Mouse (Mus musculus) stomach, embryonic 15.5 days (tissue): ENCODE measurements around the gene Wrb. TPM values are rescaled to one million over a fixed set of nuclear protein-coding genes. Genes with fewer than 3 reads are reported as not detected.

Source experiments
- ATAC-seq: fragments of 200-750 bp; cut with Nextera tagmentation; 2 replicates; pipeline ENCODE4 v1.8.0; 2017; ENCODE audit warnings: low read depth, moderate number of reproducible peaks, moderate TSS enrichment; ENCODE audit not compliant: insufficient read depth, low FRiP score
- H3K27ac ChIP-seq: fragments of 300-500 bp; sonication (generic); 2 replicates; pipeline ENCODE4 v1.5.1; 2015; ENCODE audit warnings: mild to moderate bottlenecking, inconsistent platforms
- H3K27me3 ChIP-seq: fragments of 300-500 bp; sonication (generic); replicated peaks from 2 replicates; pipeline ENCODE4 v1.6.1; 2015; ENCODE audit warnings: inconsistent platforms
- H3K36me3 ChIP-seq: fragments of 300-500 bp; sonication (generic); 2 replicates; pipeline ENCODE4 v1.6.1; 2015; ENCODE audit warnings: inconsistent platforms
- H3K4me1 ChIP-seq: fragments of 300-500 bp; sonication (generic); 2 replicates; pipeline ENCODE4 v1.6.1; 2015; ENCODE audit warnings: inconsistent platforms
- H3K4me2 ChIP-seq: fragments of 300-500 bp; sonication (generic); 2 replicates; pipeline ENCODE4 v1.6.1; 2015; ENCODE audit warnings: mild to moderate bottlenecking, inconsistent platforms
- H3K4me3 ChIP-seq: fragments of 300-500 bp; sonication (generic); replicated peaks from 2 replicates; pipeline ENCODE4 v1.5.1; 2015; ENCODE audit warnings: inconsistent platforms
- H3K9ac ChIP-seq: fragments of 300-500 bp; sonication (generic); 2 replicates; pipeline ENCODE4 v1.6.1; 2015; ENCODE audit warnings: inconsistent platforms
- H3K9me3 ChIP-seq: fragments of 300-500 bp; sonication (generic); 2 replicates; pipeline ENCODE4 v1.6.1; 2016; ENCODE audit warnings: inconsistent platforms
- WGBS: fragments of 180-500 bp; shearing (Covaris S2); methylation state at CpG from one replicate; pipeline ENCODE4 v1.1.7; 2015; 5-methylcytosine and 5-hydroxymethylcytosine counted together
- polyA plus RNA-seq: library from polyadenylated mRNA; unstranded; fragments of >200 nt; fragmentation: Nextera tagmentation; extraction: Ambion mirVana; gene quantifications from 2 replicates; pipeline ENCODE4 v1.2.1, GENCODE M21; 2015

The Wrb gene
- polyA plus RNA-seq, 1 experiment from 2014 or later: 65.5 TPM

- Histone ChIP-seq H3K9me3 (no peaks in the 10 kb centered on the region), H3K36me3 (no peaks in the 10 kb centered on the region), H3K27ac (peak overlapping the region; percentile 67), H3K4me1 (peaks cover 10% of the 10 kb centered on the region; the same call in 1 of the 2 replicates), H3K4me2 (peak overlapping the region; percentile 68), H3K9ac (no peak overlapping the region), H3K4me3 (peak overlapping the region; percentile 32), H3K27me3 (no peaks in the 10 kb centered on the region)
- ATAC-seq: no peak
- WGBS: 38% methylated on average over 9 of the region's 9 CpGs
These were observed 55.5 kb downstream of the Wrb start for GRCm38 (mm10) chr16:96200702-96201028.

GRCm38 (mm10) chr16:96201485-96202232 lies 56.5 kb downstream of the Wrb start:
- H3K9me3 ChIP-seq: no peaks in the 10 kb centered on the region
- ATAC-seq: no peak
- WGBS: 57% methylated on average over 11 of the region's 11 CpGs
- peak overlapping the region; percentile 67; the same call in 1 of the 2 replicates for H3K27ac ChIP-seq
- no peak overlapping the region for H3K4me3 ChIP-seq
- 0 out of 2 replicates have a peak, but pooled peaks cover 5% of the 10 kb centered on the region for H3K27me3 ChIP-seq
- H3K9ac ChIP-seq: no peak overlapping the region
- peaks cover 10% of the 10 kb centered on the region; the same call in 1 of the 2 replicates for H3K4me1 ChIP-seq
- no peak overlapping the region; the same call in 1 of the 2 replicates for H3K4me2 ChIP-seq
- no peaks in the 10 kb centered on the region for H3K36me3 ChIP-seq

Other genes starting within 250 kb of the Wrb start
- 89.1 and 94.8 TPM in 2 replicates for gene Psmg1, start 154.4 kb upstream of the Wrb start, polyA plus RNA-seq
- gene Brwd1, start 62.9 kb upstream of the Wrb start, polyA plus RNA-seq: 75.2 and 76.2 TPM in 2 replicates
- 476 and 575 TPM in 2 replicates for gene Hmgn1, start 17.7 kb upstream of the Wrb start, polyA plus RNA-seq
- gene Lca5l, start 46.9 kb downstream of the Wrb start, polyA plus RNA-seq: 1.4 and 1.5 TPM in 2 replicates
- gene Sh3bgr, start 55.0 kb downstream of the Wrb start, polyA plus RNA-seq: 29.2 and 35.6 TPM in 2 replicates
- gene B3galt5, start 90.4 kb downstream of the Wrb start, polyA plus RNA-seq: 0.35 and 0.48 TPM in 2 replicates